Mouse (Mus musculus) layer of hippocampus, adult 9-10 months (tissue): ENCODE results near the gene Gm20388.

ENCODE experiments used
- DNase-seq: peaks from one replicate; pipeline ENCODE4 v3.0.0; 2022; ENCODE audit warnings: low spot score

Gene Gm20388

GRCm38 (mm10) chr8:120549922-120550321, 639.3 kb downstream of the Gm20388 start:
- no peak for DNase-seq

GRCm38 (mm10) chr8:120550430-120550829, 639.8 kb downstream of the Gm20388 start:
- no peak for DNase-seq

DNA sequence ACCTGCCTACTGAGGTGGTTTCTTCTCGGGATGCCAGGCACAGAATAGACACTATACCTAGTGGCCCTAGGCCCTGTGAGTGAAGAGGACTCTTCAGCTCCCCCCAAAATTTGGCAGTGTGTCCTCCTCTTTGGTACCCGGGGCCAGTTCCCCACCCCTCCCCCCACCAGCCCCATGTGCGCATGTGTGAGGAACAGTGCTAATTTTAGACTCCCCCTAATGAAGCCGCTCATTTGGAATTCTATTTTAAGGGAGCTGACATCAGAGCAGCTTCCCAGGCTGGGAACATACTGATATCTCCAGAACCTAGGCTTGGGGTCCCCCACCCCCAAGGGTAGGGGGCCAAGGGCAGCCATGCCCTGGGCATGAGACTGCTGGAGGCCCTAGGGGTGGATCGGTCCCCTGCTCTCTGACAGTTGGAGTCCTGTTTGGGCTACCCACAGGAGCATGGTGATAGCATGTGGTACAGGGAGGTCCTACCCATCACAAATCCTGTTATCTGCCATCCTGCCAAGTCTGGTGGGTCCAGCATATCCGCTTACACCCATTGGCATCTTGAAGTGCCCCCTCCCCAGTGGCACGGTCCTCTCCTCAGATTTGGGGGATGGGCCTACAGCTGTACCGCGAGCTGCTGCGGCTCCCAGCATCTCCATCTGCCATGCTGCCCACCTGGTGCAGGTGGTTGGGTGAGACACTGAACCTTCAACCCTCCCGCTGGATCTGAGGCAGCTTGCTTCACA, 640.5 kb downstream of the Gm20388 start:
- no peak for DNase-seq

- DNase-seq, result no peak
These were observed 641.0 kb downstream of the Gm20388 start for GRCm38 (mm10) chr8:120551677-120551980.

DNA sequence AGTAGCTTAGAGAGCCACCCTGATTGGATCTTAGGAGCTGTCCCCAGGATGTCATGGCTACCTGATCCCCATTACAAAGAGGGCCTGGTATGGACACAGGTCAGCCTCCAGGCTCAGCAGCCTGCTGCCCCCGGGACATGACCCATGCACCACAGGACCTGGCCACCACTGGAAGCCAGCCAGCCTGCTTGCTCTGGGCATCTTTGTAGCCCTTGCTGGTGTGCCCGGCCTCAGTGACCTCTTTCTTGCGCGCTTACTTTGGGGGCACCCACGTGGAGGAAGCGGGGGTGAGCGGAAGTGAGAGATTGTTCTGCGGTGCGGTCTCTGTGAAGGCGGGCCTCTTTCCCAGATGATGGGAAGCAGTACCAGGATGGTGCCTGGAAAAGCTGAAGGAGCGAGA, 641.9 kb downstream of the Gm20388 start:
- DNase-seq, result no peak

- DNase-seq, result no peak
These were observed 642.9 kb downstream of the Gm20388 start for GRCm38 (mm10) chr8:120553441-120554123.

GRCm38 (mm10) chr8:120554466-120555039, 643.9 kb downstream of the Gm20388 start:
- no peak for DNase-seq

DNA sequence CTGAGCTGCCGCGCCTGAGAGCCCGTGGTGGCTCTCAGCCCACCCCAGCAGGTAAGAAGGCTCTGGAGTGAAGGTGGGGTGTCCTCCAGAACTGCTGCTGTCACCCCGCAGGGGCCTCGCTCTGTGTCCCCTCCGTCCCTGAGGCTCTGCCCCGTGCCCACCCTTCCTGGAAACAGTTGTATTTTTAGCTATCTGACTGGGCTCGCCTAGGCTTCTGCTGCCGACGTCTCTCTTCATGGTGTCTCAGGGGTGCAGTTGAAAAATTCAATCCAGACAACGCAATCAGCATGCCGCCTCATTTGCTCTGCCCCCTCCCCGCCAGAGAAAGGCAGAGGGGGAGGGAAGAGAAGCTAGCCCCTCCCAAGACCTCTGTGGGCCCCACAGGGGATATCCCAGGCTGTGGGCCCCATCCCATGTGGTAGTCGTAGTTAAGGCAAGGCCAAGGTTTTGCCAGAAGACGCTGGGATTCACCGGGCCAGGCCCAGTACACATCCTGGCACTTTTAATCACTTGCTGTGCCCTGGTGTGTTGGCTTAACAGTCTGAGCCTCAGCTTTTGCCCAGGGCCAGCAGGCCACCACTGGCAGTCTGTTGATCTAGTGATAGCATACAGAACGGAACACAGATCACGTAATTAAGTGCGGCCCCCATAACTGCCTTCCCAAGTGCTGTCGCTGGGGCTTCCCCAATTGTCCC, 645.7 kb downstream of the Gm20388 start:
- no peak for DNase-seq

- no peak for DNase-seq
These were observed 646.7 kb downstream of the Gm20388 start for GRCm38 (mm10) chr8:120557170-120557965.

GRCm38 (mm10) chr8:120558162-120558561, 647.5 kb downstream of the Gm20388 start:
- DNase-seq, result no peak

GRCm38 (mm10) chr8:120559654-120560053, 649.0 kb downstream of the Gm20388 start:
- DNase-seq, result no peak

- no peak for DNase-seq
These were observed 649.9 kb downstream of the Gm20388 start for GRCm38 (mm10) chr8:120560535-120560934.

- no peak for DNase-seq
These were observed 651.1 kb downstream of the Gm20388 start for GRCm38 (mm10) chr8:120561539-120562435.

DNA sequence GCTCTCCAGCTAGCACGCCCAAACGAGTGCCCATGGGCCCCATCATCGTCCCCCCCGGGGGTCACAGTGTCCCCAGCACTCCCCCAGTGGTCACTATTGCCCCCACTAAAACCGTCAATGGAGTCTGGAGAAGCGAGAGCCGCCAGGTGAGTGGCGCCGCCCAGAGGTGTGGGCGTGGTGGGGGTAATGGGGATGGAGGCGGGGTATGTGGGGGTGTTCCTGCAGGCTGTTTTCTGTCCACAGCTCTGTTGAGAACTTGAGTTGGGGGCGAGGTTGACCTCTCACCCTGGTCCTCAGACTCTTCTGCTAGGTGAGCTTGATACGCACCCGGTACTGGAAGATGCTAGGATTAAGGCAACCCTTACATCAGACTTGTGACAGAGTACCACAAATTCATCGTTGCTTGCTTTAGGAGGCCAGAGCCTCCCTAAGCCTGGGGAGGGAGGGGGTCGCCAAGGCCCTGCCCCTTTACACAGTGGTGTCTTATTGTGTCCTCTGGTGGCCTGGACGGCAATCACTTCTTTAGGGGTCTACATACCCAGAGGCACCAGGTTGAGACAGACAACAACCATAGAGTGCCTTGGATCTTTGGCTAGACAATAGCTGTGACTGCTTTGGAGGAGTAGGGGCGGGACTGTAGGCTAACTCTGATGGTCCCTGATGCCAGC, 652.2 kb downstream of the Gm20388 start:
- DNase-seq, result no peak

GRCm38 (mm10) chr8:120563348-120563724, 652.7 kb downstream of the Gm20388 start:
- DNase-seq, result no peak

- peak; percentile 63 for DNase-seq
These were observed 653.5 kb downstream of the Gm20388 start for GRCm38 (mm10) chr8:120563851-120564837.

GRCm38 (mm10) chr8:120565151-120565711, 654.6 kb downstream of the Gm20388 start:
- DNase-seq, result no peak

- no peak for DNase-seq
These were observed 656.0 kb downstream of the Gm20388 start for GRCm38 (mm10) chr8:120566681-120567080.

- DNase-seq, result no peak
These were observed 657.1 kb downstream of the Gm20388 start for GRCm38 (mm10) chr8:120567731-120568130.
